Mouse (Mus musculus) embryonic fibroblast, embryonic 13.5 days (primary cell): ENCODE data around the gene Slc6a6.

Experiments
- CTCF ChIP-seq: IDR thresholded peaks from 2 replicates; pipeline ENCODE4 v1.5.1; 2011; ENCODE audit warnings: mild to moderate bottlenecking, control low read depth, low read length, moderate library complexity, borderline replicate concordance; ENCODE audit not compliant: insufficient read depth
- POLR2A ChIP-seq: IDR thresholded peaks from 2 replicates; pipeline ENCODE4 v1.6.1; 2011; ENCODE audit warnings: low read depth, mild to moderate bottlenecking, control low read depth, low read length, moderate library complexity

GRCm38 (mm10) chr6:91665267-91665666, 18.6 kb upstream of the Slc6a6 start:
- TF ChIP-seq CTCF (no peak), POLR2A (no peak)
